ENCODE assay signal across 12 mouse cellular contexts in the genomic region with DNA sequence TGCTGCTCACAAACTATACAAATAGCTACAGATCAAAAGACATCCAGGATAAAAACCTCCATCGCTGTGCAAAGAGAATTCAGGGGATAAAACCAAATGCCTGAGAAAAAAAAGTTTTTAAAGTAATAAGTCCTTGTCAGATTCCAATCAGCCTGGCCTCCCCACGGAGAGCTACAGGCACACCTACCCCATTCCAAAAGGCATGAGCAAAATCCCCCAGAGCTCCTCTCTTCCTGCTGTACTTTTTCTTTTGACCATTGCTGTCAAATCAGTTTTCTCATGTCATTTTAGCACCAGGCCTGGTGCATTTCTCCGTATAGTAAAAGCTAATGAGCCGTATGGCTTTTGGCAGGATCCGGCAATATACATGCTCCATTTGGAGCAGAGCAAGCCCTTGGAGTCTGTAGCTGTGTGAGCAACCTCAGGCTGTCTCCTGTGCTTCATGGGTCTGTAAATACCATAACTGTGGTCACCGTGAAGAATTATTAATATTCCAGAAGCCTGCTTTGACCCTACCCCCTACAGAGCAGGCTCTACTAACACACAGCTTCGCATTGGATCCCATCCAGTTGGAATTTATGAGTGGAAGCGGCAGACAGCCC.
DNase-seq lines count a peak whose midpoint lies in the region; ATAC-seq and TF ChIP-seq lines count a peak whose summit lies in the region.
"Had no signal": no experiment of that assay in that cellular context is flagged by ENCODE, and none has a peak within 500 bp of the region (broad histone marks: within the 10 kb centered on the region; RNA-seq: fewer than 3 reads in every experiment).

No protein-coding gene starts in this region.

- peak; percentile 11 for DNase-seq in midbrain, embryonic 14.5 days
- no peak for DNase-seq in midbrain, embryonic 10.5 days (ENCODE audit: low spot score)
- peak; percentile 51 for DNase-seq in retina, postnatal 1 day
- no peak for DNase-seq in lung, adult 2 months
- DNase-seq: gastrocnemius, postnatal 36 days; kidney, adult 8-10 months; kidney, postnatal 25 days had no signal

- H3K36me3 ChIP-seq in forebrain, embryonic 16.5 days (ENCODE audit: control insufficient read depth, insufficient read depth), result no peaks in the 10 kb centered on the region
- no peaks in the 10 kb centered on the region for H3K36me3 ChIP-seq in forebrain, embryonic 12.5 days (replicated peaks)
- no peaks in the 10 kb centered on the region for H3K36me3 ChIP-seq in midbrain, embryonic 14.5 days (ENCODE audit: control insufficient read depth, insufficient read depth, low read length)
- no peaks in the 10 kb centered on the region for H3K36me3 ChIP-seq in midbrain, embryonic 10.5 days
- no peaks in the 10 kb centered on the region for H3K36me3 ChIP-seq in embryonic facial prominence, embryonic 15.5 days
- H3K36me3 ChIP-seq: liver, embryonic 12.5 days; neural tube, embryonic 15.5 days had no signal

- H3K9me3 ChIP-seq in forebrain, embryonic 16.5 days (ENCODE audit: control insufficient read depth, low read length), result no peaks in the 10 kb centered on the region
- no peaks in the 10 kb centered on the region for H3K9me3 ChIP-seq in forebrain, embryonic 12.5 days
- H3K9me3 ChIP-seq in midbrain, embryonic 14.5 days (ENCODE audit: control insufficient read depth, low read length), result no peaks in the 10 kb centered on the region
- no peaks in the 10 kb centered on the region for H3K9me3 ChIP-seq in midbrain, embryonic 10.5 days (replicated peaks)
- no peaks in the 10 kb centered on the region for H3K9me3 ChIP-seq in embryonic facial prominence, embryonic 15.5 days (replicated peaks)
- H3K9me3 ChIP-seq: liver, embryonic 12.5 days; neural tube, embryonic 15.5 days had no signal

- no peak overlapping the region for H3K27ac ChIP-seq in forebrain, embryonic 16.5 days (ENCODE audit: low read length)
- no peak overlapping the region for H3K27ac ChIP-seq in forebrain, embryonic 12.5 days
- no peak overlapping the region for H3K27ac ChIP-seq in midbrain, embryonic 14.5 days (replicated peaks; ENCODE audit: low read depth, low read length)
- H3K27ac ChIP-seq in midbrain, embryonic 10.5 days (replicated peaks), result no peak overlapping the region
- H3K27ac ChIP-seq in embryonic facial prominence, embryonic 15.5 days (replicated peaks), result 0 out of 2 replicates have a peak overlapping the region, but pooled peaks have one; percentile 3
- H3K27ac ChIP-seq: liver, embryonic 12.5 days; neural tube, embryonic 15.5 days had no signal

- H3K4me2 ChIP-seq in forebrain, embryonic 16.5 days (ENCODE audit: low read length), result no peak overlapping the region
- no peak overlapping the region for H3K4me2 ChIP-seq in forebrain, embryonic 12.5 days
- no peak overlapping the region for H3K4me2 ChIP-seq in midbrain, embryonic 14.5 days (ENCODE audit: low read length)
- no peak overlapping the region for H3K4me2 ChIP-seq in embryonic facial prominence, embryonic 15.5 days (replicated peaks)
- H3K4me2 ChIP-seq: liver, embryonic 12.5 days; neural tube, embryonic 15.5 days had no signal

- no peak overlapping the region for H3K4me3 ChIP-seq in forebrain, embryonic 16.5 days (replicated peaks; ENCODE audit: low read length)
- no peak overlapping the region for H3K4me3 ChIP-seq in forebrain, embryonic 12.5 days (replicated peaks)
- H3K4me3 ChIP-seq in midbrain, embryonic 14.5 days (replicated peaks; ENCODE audit: low read depth, low read length), result no peak overlapping the region
- H3K4me3 ChIP-seq in midbrain, embryonic 10.5 days, result no peak overlapping the region
- no peak overlapping the region for H3K4me3 ChIP-seq in embryonic facial prominence, embryonic 15.5 days (replicated peaks)
- H3K4me3 ChIP-seq in lung, adult 2 months (replicated peaks; ENCODE audit: extremely low read depth, low read depth, low read length), result no peak overlapping the region
- H3K4me3 ChIP-seq: liver, embryonic 12.5 days; neural tube, embryonic 15.5 days had no signal

- 47% methylated on average over 8 of the region's 8 CpGs for WGBS in forebrain, embryonic 16.5 days
- WGBS in forebrain, embryonic 12.5 days, result 60% methylated on average over 8 of the region's 8 CpGs
- 68% methylated on average over 8 of the region's 8 CpGs for WGBS in midbrain, embryonic 14.5 days
- WGBS in midbrain, embryonic 10.5 days, result 81% methylated on average over 8 of the region's 8 CpGs
- WGBS in embryonic facial prominence, embryonic 15.5 days, result 63% methylated on average over 8 of the region's 8 CpGs
- WGBS in lung, adult 2 months, result 80% methylated on average over 8 of the region's 8 CpGs

- no peak overlapping the region for H3K9ac ChIP-seq in forebrain, embryonic 16.5 days (replicated peaks; ENCODE audit: low read depth, low read length)
- H3K9ac ChIP-seq in forebrain, embryonic 12.5 days, result no peak overlapping the region
- no peak overlapping the region for H3K9ac ChIP-seq in midbrain, embryonic 14.5 days (replicated peaks; ENCODE audit: low read length)
- no peak overlapping the region for H3K9ac ChIP-seq in embryonic facial prominence, embryonic 15.5 days
- H3K9ac ChIP-seq: liver, embryonic 12.5 days; neural tube, embryonic 15.5 days had no signal

- peaks cover 5% of the 10 kb centered on the region; the same call in 1 of the 2 replicates for H3K4me1 ChIP-seq in forebrain, embryonic 16.5 days (replicated peaks; ENCODE audit: control insufficient read depth, insufficient read depth, low read length)
- H3K4me1 ChIP-seq in forebrain, embryonic 12.5 days, result no peaks in the 10 kb centered on the region
- H3K4me1 ChIP-seq in midbrain, embryonic 14.5 days (ENCODE audit: control insufficient read depth, insufficient read depth, low read length), result no peaks in the 10 kb centered on the region
- no peaks in the 10 kb centered on the region for H3K4me1 ChIP-seq in midbrain, embryonic 10.5 days
- H3K4me1 ChIP-seq in embryonic facial prominence, embryonic 15.5 days, result no peaks in the 10 kb centered on the region
- H3K4me1 ChIP-seq in lung, adult 2 months (ENCODE audit: control insufficient read depth, insufficient read depth, low read length), result no peaks in the 10 kb centered on the region
- H3K4me1 ChIP-seq: liver, embryonic 12.5 days had no signal

- peak; percentile 55 for ATAC-seq in forebrain, embryonic 16.5 days
- no peak for ATAC-seq in forebrain, embryonic 12.5 days (ENCODE audit: low FRiP score)
- ATAC-seq in midbrain, embryonic 14.5 days (ENCODE audit: low FRiP score, low TSS enrichment), result no peak
- ATAC-seq in embryonic facial prominence, embryonic 15.5 days (ENCODE audit: insufficient number of reproducible peaks, low FRiP score, low TSS enrichment, low read depth), result peak; percentile 72
- ATAC-seq: liver, embryonic 12.5 days had no signal

- no peak for TF ChIP-seq POLR2A in lung, adult 2 months (IDR thresholded peaks at IDR 0.05; ENCODE audit: borderline replicate concordance, extremely low read depth, low read depth, low read length)

- TF ChIP-seq CTCF in lung, adult 2 months (IDR thresholded peaks at IDR 0.05; ENCODE audit: insufficient read depth, low read length), result no peak

- H3K27me3 ChIP-seq in forebrain, embryonic 16.5 days (replicated peaks; ENCODE audit: control insufficient read depth, insufficient read depth, low read length), result no peaks in the 10 kb centered on the region
- no peaks in the 10 kb centered on the region for H3K27me3 ChIP-seq in forebrain, embryonic 12.5 days
- H3K27me3 ChIP-seq in midbrain, embryonic 14.5 days (ENCODE audit: control insufficient read depth, insufficient read depth, low read length), result no peaks in the 10 kb centered on the region
- H3K27me3 ChIP-seq in midbrain, embryonic 10.5 days (ENCODE audit: low read depth, poor library complexity, severe bottlenecking), result no peaks in the 10 kb centered on the region
- H3K27me3 ChIP-seq in embryonic facial prominence, embryonic 15.5 days, result no peaks in the 10 kb centered on the region
- H3K27me3 ChIP-seq: liver, embryonic 12.5 days; neural tube, embryonic 15.5 days had no signal

Comparison
In these comparisons a context has a peak if more than half of its experiments do, and no peak if none do; other contexts are left out.
1. ATAC-seq: peak in forebrain, embryonic 16.5 days (single experiment) and embryonic facial prominence, embryonic 15.5 days (single experiment); none in forebrain, embryonic 12.5 days (single experiment) and midbrain, embryonic 14.5 days (single experiment).
2. DNase-seq: peak in midbrain, embryonic 14.5 days (single experiment) and retina, postnatal 1 day (single experiment); none in midbrain, embryonic 10.5 days (single experiment) and lung, adult 2 months (single experiment).